9 mouse cellular contexts compared by ENCODE assay signal in genomic region chr2:170837824-170838557, GRCm38 (mm10).
DNase-seq lines count a peak whose midpoint lies in the region; ATAC-seq lines count a peak whose summit lies in the region.
"Had no signal": no experiment of that assay in that cellular context is flagged by ENCODE, and none has a peak within 500 bp of the region (broad histone marks: within the 10 kb centered on the region; RNA-seq: fewer than 3 reads in every experiment).

No protein-coding gene starts in this region.

- H3K4me2 ChIP-seq in neural tube, embryonic 13.5 days = no peak overlapping the region

- peak; percentile 82 for ATAC-seq in neural tube, embryonic 13.5 days (ENCODE audit: low read depth)

- H3K27me3 ChIP-seq in neural tube, embryonic 13.5 days = 0 out of 2 replicates have a peak, but pooled peaks cover 8% of the 10 kb centered on the region

- H3K9ac ChIP-seq in neural tube, embryonic 13.5 days = no peak overlapping the region

- DNase-seq in left cerebral cortex, postnatal 4 days = peak; percentile 39
- DNase-seq in left cerebral cortex, postnatal 36 days (ENCODE audit: low spot score in 2 of 2) = no peak
- DNase-seq in forelimb bud, embryonic 11.5 days (ENCODE audit: low read depth, low spot score) = peak; percentile 40
- DNase-seq in liver = peak; percentile 17
- DNase-seq in gastrocnemius, adult 8-10 months (ENCODE audit: low spot score in 2 of 2) = no peak
- DNase-seq in testis, postnatal 10 days (ENCODE audit: low spot score) = no peak
- DNase-seq in cerebellum, postnatal 36 days = no peak

- intact Hi-C loops in left cerebral cortex, postnatal 4 days (cut with DNase I) = no loop called here
- intact Hi-C loops in left cerebral cortex, postnatal 36 days (cut with DNase I) = no loop called here

- H3K36me3 ChIP-seq in neural tube, embryonic 13.5 days = peaks cover 8% of the 10 kb centered on the region

- H3K9me3 ChIP-seq in neural tube, embryonic 13.5 days = no peaks in the 10 kb centered on the region

- peak overlapping the region; percentile 69 for H3K27ac ChIP-seq in neural tube, embryonic 13.5 days (replicated peaks)

- peaks cover 34% of the 10 kb centered on the region for H3K4me1 ChIP-seq in neural tube, embryonic 13.5 days (replicated peaks)

- 14% methylated on average over 12 of the region's 12 CpGs for WGBS in neural tube, embryonic 13.5 days

- H3K4me3 ChIP-seq in neural tube, embryonic 13.5 days = no peak overlapping the region
- H3K4me3 ChIP-seq: erythroblast, embryonic 14.5 days had no signal

Comparison
In these comparisons a context has a peak if more than half of its experiments do, and no peak if none do; other contexts are left out.
1. DNase-seq: peak in left cerebral cortex, postnatal 4 days (single experiment), forelimb bud, embryonic 11.5 days (single experiment) and liver (single experiment); none in left cerebral cortex, postnatal 36 days (0 of 2), gastrocnemius, adult 8-10 months (0 of 2), testis, postnatal 10 days (single experiment) and cerebellum, postnatal 36 days (0 of 2).